Mouse (Mus musculus) gastrocnemius, adult 8-10 months (tissue): Measurements from ENCODE around the gene Mfn1. TPM values are rescaled to one million over a fixed set of nuclear protein-coding genes. Genes with fewer than 3 reads are reported as not detected.

Source experiments
- DNase-seq, 2 experiments: peaks; one replicate each; pipeline ENCODE4 v3.0.0; 2022; ENCODE audit warnings: low spot score in 2 of 2
- total RNA-seq, 4 experiments: library from RNA; stranded (reverse); gene quantifications; 2 replicates each; pipeline ENCODE4 v1.2.4; 2022

Mfn1 gene
- total RNA-seq, 4 experiments from 2014 or later: 196 to 263 (median 234) TPM

- DNase-seq: peak in 1 of 2 experiments; percentile 13
These were observed 81.3 kb downstream of the Mfn1 start for GRCm38 (mm10) chr3:32610560-32610959.

DNA sequence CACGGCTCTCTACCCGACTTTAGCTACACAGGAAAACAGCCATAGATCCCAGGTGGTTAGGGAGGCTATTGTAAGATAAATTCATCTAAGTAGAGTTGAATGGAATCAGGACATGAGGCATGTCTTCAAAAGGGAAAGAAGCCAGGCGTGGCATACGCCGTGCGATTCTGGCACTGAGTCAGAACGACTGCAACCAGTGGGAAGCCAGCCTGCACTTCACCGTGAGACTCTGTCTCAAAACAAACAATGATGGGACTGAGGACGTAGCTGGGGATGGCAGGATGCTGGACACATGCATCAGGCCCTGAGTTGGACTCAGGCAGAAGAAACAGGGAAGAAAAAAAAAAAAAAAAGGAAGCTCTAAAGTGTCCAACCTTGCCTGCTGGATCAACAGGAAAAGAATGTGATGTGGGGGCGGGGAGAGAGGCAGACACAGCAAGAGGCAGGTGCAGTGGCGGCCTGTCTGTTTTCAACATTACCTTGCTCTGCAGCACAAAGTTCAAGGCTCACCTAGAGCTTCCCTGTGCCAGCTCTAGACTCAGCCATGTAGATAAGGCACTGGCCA lies 82.4 kb downstream of the Mfn1 start:
- no peak for DNase-seq

GRCm38 (mm10) chr3:32614786-32615185 lies 85.5 kb downstream of the Mfn1 start:
- DNase-seq: no peak

DNA sequence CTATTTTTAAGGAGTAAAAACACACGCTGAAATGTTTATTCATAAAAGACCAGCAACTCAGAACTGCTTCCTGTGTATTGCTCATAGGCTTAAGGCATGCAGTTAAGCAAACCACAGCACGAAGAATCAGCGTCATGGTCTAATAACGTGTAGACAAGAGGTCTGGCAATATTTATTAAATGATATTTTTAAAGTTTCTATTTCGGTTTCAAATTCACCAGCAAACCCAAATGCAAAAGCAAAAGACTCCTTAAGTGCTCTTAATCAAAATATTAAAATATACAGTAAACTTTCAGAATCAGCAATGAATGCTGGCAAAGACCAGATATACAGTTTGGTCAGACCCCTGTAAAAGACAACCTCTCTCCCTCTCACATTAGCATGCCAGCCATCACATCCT lies 86.1 kb downstream of the Mfn1 start:
- DNase-seq: no peak

DNA sequence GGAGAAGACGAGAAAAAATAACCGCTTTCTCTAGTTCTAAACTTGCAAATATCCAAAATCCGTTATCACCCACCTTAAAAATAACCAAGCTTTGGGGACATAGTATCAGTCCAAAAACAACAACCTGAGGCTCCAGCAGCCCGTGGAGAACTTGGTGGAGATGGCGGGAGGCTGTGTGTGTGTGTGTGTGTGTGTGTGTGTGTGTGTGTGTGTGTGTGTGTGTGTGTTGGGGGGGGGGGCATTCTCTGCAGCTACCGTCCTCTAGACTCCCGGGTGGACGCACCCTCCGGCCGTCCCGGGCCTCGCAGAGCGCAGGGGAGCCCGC lies 86.7 kb downstream of the Mfn1 start:
- DNase-seq: no peak

- no peak for DNase-seq
These were observed 87.2 kb downstream of the Mfn1 start, which contains the start of gene Gnb4 for GRCm38 (mm10) chr3:32616331-32617052. Gene Gnb4, minus strand, starts transcription at chr3:32616585.

DNA sequence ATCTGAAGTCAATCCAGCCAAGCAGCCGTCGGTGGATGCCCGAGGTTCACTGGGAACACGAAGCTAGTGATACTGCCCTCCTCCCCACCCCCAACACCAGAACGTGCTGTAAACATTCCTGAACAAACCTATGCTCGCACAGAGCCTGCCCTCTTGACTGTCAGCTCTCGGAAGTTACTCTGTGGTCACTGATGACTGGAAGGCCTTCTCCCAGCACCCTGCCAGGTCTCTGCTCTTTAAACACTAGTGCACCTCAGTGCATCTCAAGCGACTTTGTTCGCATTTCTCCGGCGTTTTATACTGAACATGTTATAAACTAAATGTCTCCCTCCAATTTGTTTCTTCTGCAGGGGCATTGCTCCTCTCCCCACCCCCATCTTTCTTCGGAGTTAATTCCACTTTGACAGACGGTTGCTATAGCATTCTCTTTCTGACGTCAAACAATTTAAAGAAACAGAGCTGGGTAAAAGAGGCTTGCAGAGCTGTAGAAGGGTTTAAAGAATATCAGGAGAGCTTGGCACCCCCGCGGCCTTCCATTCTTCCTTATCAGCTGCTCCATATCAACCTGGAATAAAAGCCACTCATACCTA lies 87.9 kb downstream of the Mfn1 start:
- no peak for DNase-seq

- no peak for DNase-seq
These were observed 92.4 kb downstream of the Mfn1 start for GRCm38 (mm10) chr3:32621658-32622057.

DNA sequence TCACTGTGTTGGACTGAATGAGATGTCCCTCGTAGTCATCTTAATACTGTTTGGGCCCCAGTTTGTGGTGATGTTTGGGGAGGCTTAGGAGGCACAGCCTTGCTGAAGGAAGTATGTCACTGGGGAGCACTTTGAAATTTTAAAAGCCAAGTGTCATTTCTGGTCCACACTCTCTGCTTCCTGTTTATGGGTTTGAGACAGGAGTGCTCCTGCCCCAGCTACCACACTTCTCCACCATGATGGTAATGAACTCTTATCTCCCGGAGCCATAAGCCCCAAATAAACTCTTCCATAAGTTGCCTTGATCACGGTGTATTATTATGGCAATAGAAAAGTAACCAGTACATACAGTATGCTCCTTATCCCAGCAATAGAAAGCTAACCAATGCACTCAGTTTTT lies 92.8 kb downstream of the Mfn1 start:
- no peak for DNase-seq

DNA sequence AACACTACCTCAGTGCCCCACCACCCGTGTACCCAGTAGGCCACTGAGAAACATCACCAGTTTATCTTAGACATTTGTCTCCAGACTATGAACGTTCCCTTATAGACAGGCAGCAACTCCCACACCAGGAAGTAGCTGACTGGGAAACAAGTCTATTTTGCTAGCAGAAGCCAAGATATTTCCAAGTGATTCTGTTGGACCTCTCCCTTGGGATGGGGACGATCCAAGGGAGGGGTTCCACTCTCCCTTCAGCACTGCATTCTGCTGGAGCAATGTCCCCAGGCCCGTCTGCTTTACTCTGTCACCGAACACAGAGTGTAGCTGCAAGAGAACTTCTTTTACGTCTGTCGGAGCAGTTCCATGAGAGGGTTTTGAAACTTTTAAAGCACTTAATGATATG lies 98.9 kb downstream of the Mfn1 start:
- DNase-seq: no peak

Other genes starting within 250 kb of the Mfn1 start
- gene Zmat3, start 163.5 kb upstream of the Mfn1 start, total RNA-seq: 1 to 10 TPM; 7.1 to 9.7 (median 8.6) TPM
- 10 to 100 TPM; 40.7 to 50.6 (median 45.8) TPM for gene Pik3ca, start 131.8 kb upstream of the Mfn1 start, total RNA-seq
- gene Kcnmb3, start 37.2 kb upstream of the Mfn1 start, total RNA-seq: not detected
- gene Zfp639, start 19.2 kb upstream of the Mfn1 start, total RNA-seq: 10 to 100 TPM; 27.6 to 39.8 (median 28.8) TPM
- gene Gnb4, start 87.1 kb downstream of the Mfn1 start, total RNA-seq: 1 to 10 TPM; 3.1 to 5.4 (median 4.8) TPM
- 10 to 100 TPM; 11.0 to 19.6 (median 14.2) TPM for gene Actl6a, start 176.8 kb downstream of the Mfn1 start, total RNA-seq
- gene Ndufb5, start 207.5 kb downstream of the Mfn1 start, total RNA-seq: 100 to 1,000 TPM; 525 to 629 (median 587) TPM
- gene Mrpl47, start 208.1 kb downstream of the Mfn1 start, total RNA-seq: 10 to 100 TPM; 20.4 to 30.2 (median 26.4) TPM